Comparison of ENCODE assay signal across 18 mouse cellular contexts in the genomic region with DNA sequence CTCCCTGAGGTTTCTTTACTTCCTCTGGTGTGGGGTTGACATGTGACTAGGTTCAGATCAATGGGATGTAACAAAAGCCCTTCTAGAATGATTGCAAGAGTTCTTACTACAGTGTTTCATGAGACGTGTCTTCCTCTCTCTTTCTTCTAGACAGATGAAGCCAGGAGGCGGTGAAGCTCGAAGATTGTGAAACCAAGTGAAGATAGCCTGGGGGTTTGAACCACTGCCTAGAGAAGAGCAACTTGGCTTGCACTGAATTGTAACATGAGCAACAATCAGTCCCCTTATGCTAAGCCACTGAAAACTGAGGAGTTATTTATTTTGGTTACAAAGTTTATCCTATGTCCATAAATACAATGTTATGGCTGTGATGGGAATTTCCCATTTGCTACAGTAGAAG. TPM values are rescaled to one million over a fixed set of nuclear protein-coding genes. Genes with fewer than 3 reads are reported as not detected.
"Had no signal": no experiment of that assay in that cellular context is flagged by ENCODE, and none has a peak within 500 bp of the region (broad histone marks: within the 10 kb centered on the region; RNA-seq: fewer than 3 reads in every experiment).

No protein-coding gene starts in this region.

- H3K36me3 ChIP-seq: limb, embryonic 10.5 days; liver, embryonic 15.5 days; midbrain, embryonic 12.5 days; neural tube, embryonic 13.5 days had no signal

- H3K27me3 ChIP-seq: liver, embryonic 15.5 days; megakaryocyte, embryonic 14.5 days; midbrain, embryonic 12.5 days; neural tube, embryonic 13.5 days had no signal

- ATAC-seq: midbrain, embryonic 16.5 days had no signal

- H3K27ac ChIP-seq: kidney, postnatal 0 days; left cerebral cortex, adult 2 months; limb, embryonic 10.5 days; liver, embryonic 15.5 days; macrophage; midbrain, embryonic 12.5 days; neural tube, embryonic 13.5 days; stomach, postnatal 0 days had no signal

- H3K4me1 ChIP-seq: liver, embryonic 15.5 days; megakaryocyte, embryonic 14.5 days; midbrain, embryonic 12.5 days; neural tube, embryonic 13.5 days had no signal

- H3K4me3 ChIP-seq: layer of hippocampus, adult 2 months; left cerebral cortex, adult 2 months; limb, embryonic 10.5 days; liver, embryonic 15.5 days; megakaryocyte, embryonic 14.5 days; midbrain, embryonic 12.5 days; neural tube, embryonic 13.5 days had no signal

- DNase-seq: right cerebral cortex, adult 18-20 months; right cerebral cortex, postnatal 25 days; thymus, postnatal 4 days had no signal

- H3K9ac ChIP-seq: liver, embryonic 15.5 days; midbrain, embryonic 12.5 days; neural tube, embryonic 13.5 days had no signal

RNA-seq across cellular contexts. Expression of a gene that starts 9.9 kb away (rescaled TPM):
- total RNA-seq: layer of hippocampus, adult 2 months; layer of hippocampus, postnatal 10 days had no signal
- polyA plus RNA-seq: kidney, postnatal 0 days; limb, embryonic 10.5 days; limb, embryonic 14.5 days; liver, embryonic 11.5 days; liver, embryonic 15.5 days; macrophage; midbrain, embryonic 12.5 days; midbrain, embryonic 16.5 days; neural tube, embryonic 13.5 days; small intestine, adult 2 months; stomach, postnatal 0 days had no signal

RNA-seq across cellular contexts. Expression of a gene that starts 41.8 kb away (rescaled TPM):
- polyA plus RNA-seq: limb, embryonic 10.5 days; liver, embryonic 15.5 days; macrophage had no signal

RNA-seq across cellular contexts. Expression of a gene that starts 47.0 kb away (rescaled TPM):
- polyA plus RNA-seq: macrophage had no signal
